Mouse (Mus musculus) heart, embryonic 10.5 days (tissue): ENCODE data around the gene Galntl6. TPM values are rescaled to one million over a fixed set of nuclear protein-coding genes. Genes with fewer than 3 reads are reported as not detected.
"Not testable (repeated sequence)": the region's sequence is repeated elsewhere in the genome, so short reads cannot be mapped to it uniquely, and the experiment has no call there.

Experiments
- DNase-seq: peaks from one replicate; pipeline ENCODE4 v3.0.0-alpha.2; 2017; ENCODE audit warnings: low spot score
- H3K27ac ChIP-seq: fragments of 300-500 bp; sonication (generic); 2 replicates; pipeline ENCODE4 v1.5.1; 2016; ENCODE audit warnings: mild to moderate bottlenecking
- H3K27me3 ChIP-seq: fragments of 300-500 bp; sonication (generic); 2 replicates; pipeline ENCODE4 v1.6.1; 2016; ENCODE audit warnings: mild to moderate bottlenecking; ENCODE audit not compliant: poor library complexity, insufficient read depth, severe bottlenecking
- H3K36me3 ChIP-seq: fragments of 300-500 bp; sonication (generic); 2 replicates; pipeline ENCODE4 v1.6.1; 2016; ENCODE audit warnings: mild to moderate bottlenecking, moderate library complexity
- H3K4me1 ChIP-seq: fragments of 300-500 bp; sonication (generic); 2 replicates; pipeline ENCODE4 v1.6.1; 2016; ENCODE audit warnings: mild to moderate bottlenecking
- H3K4me3 ChIP-seq: fragments of 300-500 bp; sonication (generic); 2 replicates; pipeline ENCODE4 v1.5.1; 2016; ENCODE audit warnings: mild to moderate bottlenecking, moderate library complexity
- H3K9me3 ChIP-seq: fragments of 300-500 bp; sonication (generic); 2 replicates; pipeline ENCODE4 v1.6.1; 2016; ENCODE audit warnings: mild to moderate bottlenecking, moderate library complexity
- WGBS: fragments of 180-500 bp; shearing (Covaris S2); methylation state at CpG from one replicate; pipeline ENCODE4 v1.1.7; 2016; 5-methylcytosine and 5-hydroxymethylcytosine counted together
- polyA plus RNA-seq: library from polyadenylated mRNA; unstranded; fragments of >200 nt; fragmentation: Nextera tagmentation; extraction: Ambion mirVana; gene quantifications from 2 replicates; pipeline ENCODE4 v1.2.1, GENCODE M21; 2016

The Galntl6 gene
- polyA plus RNA-seq, 1 experiment from 2014 or later = 0.54 TPM

DNA sequence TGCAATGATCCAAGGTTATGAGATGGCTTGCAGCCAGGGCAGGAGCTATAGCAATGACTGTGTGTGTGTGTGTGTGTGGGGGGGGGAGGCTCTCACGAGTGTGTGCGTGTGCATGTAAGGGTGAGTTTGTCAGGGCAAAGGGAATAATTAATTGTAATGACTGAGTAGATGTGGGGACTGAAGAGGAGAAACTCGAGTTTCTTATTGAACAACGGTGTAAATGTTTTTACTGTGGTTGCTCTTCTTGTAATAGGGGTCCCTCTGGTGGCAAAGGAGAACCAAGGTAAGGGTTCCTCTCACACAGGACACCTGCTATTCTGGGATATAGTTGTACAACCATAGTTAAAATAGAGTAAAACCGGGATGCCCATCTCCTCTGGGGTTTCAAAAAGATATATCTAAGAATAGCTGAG lies 1121.1 kb downstream of the Galntl6 start:
- no peak overlapping the region for H3K4me3 ChIP-seq
- peaks cover 12% of the 10 kb centered on the region; the same call in 1 of the 2 replicates for H3K27me3 ChIP-seq
- DNase-seq = no peak
- H3K27ac ChIP-seq = no peak overlapping the region
- no peaks in the 10 kb centered on the region for H3K36me3 ChIP-seq
- WGBS = 32% methylated on average over 5 of the region's 5 CpGs
- H3K4me1 ChIP-seq = 0 out of 2 replicates have a peak, but pooled peaks cover 6% of the 10 kb centered on the region
- no peaks in the 10 kb centered on the region for H3K9me3 ChIP-seq

DNA sequence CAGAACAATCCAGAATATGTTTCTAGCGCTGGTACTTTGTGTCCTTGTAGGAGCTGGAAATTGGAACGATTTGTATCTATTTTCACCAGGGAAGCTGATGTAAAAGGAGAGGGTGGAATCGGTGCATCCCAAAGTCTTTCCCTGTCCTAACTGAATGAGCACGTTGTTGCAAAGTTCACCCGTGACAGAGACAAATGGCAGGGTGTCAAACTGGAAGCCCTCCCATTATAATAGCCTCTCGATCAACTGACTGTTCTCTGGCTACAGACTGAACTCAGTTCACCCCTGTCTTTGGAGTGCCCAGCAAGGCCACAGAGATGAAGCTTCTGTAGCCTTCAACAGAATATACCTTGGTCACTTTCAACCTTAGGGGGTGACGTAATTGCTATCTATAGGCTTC lies 1132.9 kb downstream of the Galntl6 start:
- no peaks in the 10 kb centered on the region for H3K36me3 ChIP-seq
- WGBS = 65% methylated on average over 7 of the region's 7 CpGs
- H3K4me1 ChIP-seq = no peaks in the 10 kb centered on the region
- H3K27ac ChIP-seq = no peak overlapping the region
- H3K9me3 ChIP-seq = no peaks in the 10 kb centered on the region
- H3K4me3 ChIP-seq = no peak overlapping the region
- no peak for DNase-seq
- H3K27me3 ChIP-seq = no peaks in the 10 kb centered on the region

GRCm38 (mm10) chr8:57777988-57778721 lies 1134.3 kb downstream of the Galntl6 start:
- no peaks in the 10 kb centered on the region for H3K4me1 ChIP-seq
- H3K9me3 ChIP-seq = no peaks in the 10 kb centered on the region
- no peak for DNase-seq
- H3K27ac ChIP-seq = no peak overlapping the region
- 70% methylated on average over 7 of the region's 7 CpGs for WGBS
- H3K4me3 ChIP-seq = no peak overlapping the region
- no peaks in the 10 kb centered on the region for H3K36me3 ChIP-seq
- H3K27me3 ChIP-seq = no peaks in the 10 kb centered on the region

DNA sequence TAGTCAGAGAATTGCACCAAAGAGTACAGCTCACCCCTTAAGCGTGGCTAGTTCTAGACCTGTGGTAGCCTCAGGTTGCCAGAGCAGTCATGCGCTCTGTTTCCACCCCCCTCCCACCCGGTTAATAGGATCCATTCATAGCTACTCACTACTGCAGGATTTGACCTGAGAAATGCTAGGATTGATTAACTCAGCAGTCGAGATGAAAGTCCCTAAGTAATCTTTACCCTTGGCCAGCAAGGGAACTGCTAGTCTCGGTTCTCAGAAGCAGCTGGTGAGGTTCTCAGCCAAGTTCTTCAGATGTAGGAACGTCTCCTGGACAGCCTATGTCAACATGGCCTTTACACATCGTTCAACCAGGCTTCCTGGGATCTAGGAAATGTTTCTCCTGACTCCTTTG lies 1135.7 kb downstream of the Galntl6 start:
- H3K4me1 ChIP-seq = peaks cover 3% of the 10 kb centered on the region; the same call in 1 of the 2 replicates
- no peak overlapping the region for H3K27ac ChIP-seq
- H3K4me3 ChIP-seq = no peak overlapping the region
- WGBS = 54% methylated on average over 7 of the region's 7 CpGs
- H3K9me3 ChIP-seq = no peaks in the 10 kb centered on the region
- no peaks in the 10 kb centered on the region for H3K36me3 ChIP-seq
- H3K27me3 ChIP-seq = no peaks in the 10 kb centered on the region
- no peak for DNase-seq

- peaks cover 3% of the 10 kb centered on the region; the same call in 1 of the 2 replicates for H3K4me1 ChIP-seq
- no peaks in the 10 kb centered on the region for H3K9me3 ChIP-seq
- H3K27me3 ChIP-seq = no peaks in the 10 kb centered on the region
- no peak for DNase-seq
- 43% methylated on average over 12 of the region's 12 CpGs for WGBS
- no peak overlapping the region for H3K4me3 ChIP-seq
- no peak overlapping the region for H3K27ac ChIP-seq
- H3K36me3 ChIP-seq = no peaks in the 10 kb centered on the region
Observed at GRCm38 (mm10) chr8:57772732-57773265, 1139.6 kb downstream of the Galntl6 start.

DNA sequence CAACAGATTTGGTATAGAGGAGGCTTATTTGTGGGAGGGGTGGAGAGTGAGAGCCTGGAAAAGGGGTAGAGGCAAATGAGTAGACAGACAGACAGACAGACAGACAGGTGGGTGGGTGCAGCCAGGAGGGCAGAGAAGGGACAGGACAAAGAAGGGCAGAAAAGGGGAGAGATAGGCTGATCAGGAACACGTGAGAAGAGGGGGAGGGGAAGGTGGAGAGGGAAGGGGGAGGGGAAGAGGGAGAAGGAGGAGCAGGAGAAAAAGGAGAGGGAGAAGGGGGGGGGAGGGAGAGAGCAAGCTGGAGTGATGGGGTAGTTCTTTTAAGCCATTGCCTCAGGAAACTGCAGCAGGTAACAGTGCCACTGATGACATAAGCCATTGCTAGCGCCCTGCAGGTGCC lies 1144.9 kb downstream of the Galntl6 start:
- peaks cover 4% of the 10 kb centered on the region; the same call in 1 of the 2 replicates for H3K4me1 ChIP-seq
- no peak overlapping the region for H3K27ac ChIP-seq
- H3K36me3 ChIP-seq = no peaks in the 10 kb centered on the region
- 32% methylated on average over 2 of the region's 2 CpGs for WGBS
- no peaks in the 10 kb centered on the region for H3K27me3 ChIP-seq
- H3K4me3 ChIP-seq = no peak overlapping the region
- H3K9me3 ChIP-seq = no peaks in the 10 kb centered on the region
- DNase-seq = no peak

DNA sequence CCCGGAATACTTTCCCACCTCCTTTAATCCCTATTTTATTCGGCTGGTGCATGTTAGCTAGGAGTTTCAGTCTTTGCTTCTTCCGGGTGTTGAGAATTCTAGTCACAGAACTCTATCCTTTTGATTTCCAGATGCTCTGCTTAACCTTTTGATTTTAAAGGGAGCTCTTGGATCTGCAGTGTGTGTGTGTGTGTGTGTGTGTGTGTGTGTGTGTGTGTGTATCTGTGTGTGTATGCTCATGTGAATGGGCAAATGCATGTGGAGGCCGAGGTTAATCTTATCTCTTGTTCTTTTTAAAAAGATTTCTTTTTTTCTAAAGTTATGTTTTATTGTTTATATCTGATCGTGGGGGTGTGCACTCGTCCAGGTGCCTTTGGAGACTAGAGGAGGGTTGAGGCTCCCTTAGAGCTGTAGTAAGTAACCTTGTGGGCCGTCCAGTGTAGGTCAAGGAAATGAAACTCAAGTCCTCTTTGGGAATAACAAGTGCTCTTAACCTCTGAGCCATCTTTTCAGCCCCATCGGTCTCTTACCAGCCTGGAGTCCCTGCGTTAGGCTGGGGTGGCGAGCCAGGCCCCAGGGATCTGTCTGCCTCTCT lies 1145.9 kb downstream of the Galntl6 start:
- Histone ChIP-seq H3K4me3 (peak overlapping the region; percentile 27; the same call in 1 of the 2 replicates), H3K27ac (no peak overlapping the region), H3K9me3 (no peaks in the 10 kb centered on the region), H3K4me1 (peaks cover 4% of the 10 kb centered on the region; the same call in 1 of the 2 replicates), H3K36me3 (no peaks in the 10 kb centered on the region), H3K27me3 (no peaks in the 10 kb centered on the region)
- DNase-seq = no peak
- WGBS = 51% methylated on average over 10 of the region's 10 CpGs

DNA sequence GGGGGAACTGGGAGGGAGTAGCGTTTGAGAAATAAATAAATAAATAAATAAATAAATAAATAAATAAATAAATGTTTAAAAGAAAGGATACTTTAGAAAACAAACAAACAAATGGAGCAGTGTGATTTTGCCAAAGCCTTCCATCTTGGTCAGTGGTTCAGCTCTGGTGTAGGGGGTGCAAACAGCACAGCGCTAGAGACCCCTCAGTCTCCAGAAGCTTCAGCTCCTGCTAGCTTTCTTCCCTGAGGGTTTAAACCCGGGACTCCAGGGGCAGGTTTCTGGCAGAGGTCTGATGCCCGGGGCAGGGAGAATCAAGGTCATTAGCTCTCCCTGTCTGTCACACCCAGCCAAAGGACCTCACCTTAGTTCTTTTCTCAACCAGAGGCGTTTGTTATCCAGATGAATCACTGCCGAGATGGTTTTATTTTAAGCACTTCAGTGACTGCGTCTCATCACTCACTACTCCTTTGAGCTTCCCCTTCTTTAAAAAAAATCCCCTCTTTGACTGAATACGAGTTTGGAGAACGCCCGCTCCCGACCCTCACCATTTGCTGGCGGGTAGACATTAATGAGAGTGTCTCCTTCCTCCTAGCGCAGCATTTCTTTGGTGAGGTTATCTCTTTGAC lies 1146.6 kb downstream of the Galntl6 start:
- Histone ChIP-seq H3K27ac (no peak overlapping the region), H3K36me3 (no peaks in the 10 kb centered on the region), H3K27me3 (no peaks in the 10 kb centered on the region), H3K9me3 (no peaks in the 10 kb centered on the region), H3K4me3 (peak overlapping the region; percentile 27; the same call in 1 of the 2 replicates), H3K4me1 (peaks cover 4% of the 10 kb centered on the region; the same call in 1 of the 2 replicates)
- 12% methylated on average over 13 of the region's 13 CpGs for WGBS
- no peak for DNase-seq

DNA sequence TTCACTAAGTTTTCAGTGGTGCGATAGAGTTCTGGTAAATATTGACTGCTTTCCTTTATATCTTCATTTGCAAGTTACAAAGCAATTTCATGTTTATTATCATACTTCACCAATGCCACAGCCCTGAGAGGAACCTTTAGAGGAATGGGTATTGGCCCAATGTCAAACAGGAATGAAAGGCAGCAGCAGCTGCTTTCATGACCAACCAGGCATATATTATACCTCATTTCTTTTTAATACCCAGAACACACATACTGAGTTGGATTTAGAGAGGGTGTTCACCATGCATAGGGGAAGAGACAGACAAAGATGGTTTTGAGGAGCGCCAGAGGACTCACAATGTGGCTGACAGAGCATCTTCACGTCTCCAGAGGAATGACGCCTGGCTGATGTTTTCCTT lies 1147.2 kb downstream of the Galntl6 start:
- H3K27me3 ChIP-seq = no peaks in the 10 kb centered on the region
- H3K4me1 ChIP-seq = peaks cover 4% of the 10 kb centered on the region; the same call in 1 of the 2 replicates
- H3K9me3 ChIP-seq = no peaks in the 10 kb centered on the region
- DNase-seq = no peak
- no peak overlapping the region for H3K4me3 ChIP-seq
- H3K27ac ChIP-seq = no peak overlapping the region
- no peaks in the 10 kb centered on the region for H3K36me3 ChIP-seq
- 90% methylated on average over 4 of the region's 4 CpGs for WGBS

DNA sequence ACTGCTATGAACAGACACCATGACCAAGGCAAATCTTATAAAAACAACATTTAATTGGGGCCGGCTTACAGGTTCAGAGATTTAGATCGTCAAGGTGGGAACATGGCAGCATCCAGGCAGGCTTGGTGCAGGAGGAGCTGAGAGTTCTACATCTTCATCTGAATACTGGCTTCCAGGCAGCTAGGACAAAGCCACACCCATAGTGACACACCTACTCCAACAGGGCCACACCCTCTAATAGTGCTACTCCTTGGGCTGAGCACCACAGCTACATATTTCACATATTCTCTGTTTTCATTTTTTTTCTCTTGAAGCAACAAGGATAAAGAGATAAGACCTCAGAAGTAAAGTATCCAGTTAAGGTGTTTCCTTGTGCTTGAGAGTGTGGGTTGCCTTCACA lies 1149.8 kb downstream of the Galntl6 start:
- not testable (repeated sequence) for H3K4me3 ChIP-seq, H3K4me1 ChIP-seq, H3K9me3 ChIP-seq, H3K27me3 ChIP-seq, H3K27ac ChIP-seq, H3K36me3 ChIP-seq, DNase-seq
- WGBS = 65% methylated on average over 2 of the region's 2 CpGs

DNA sequence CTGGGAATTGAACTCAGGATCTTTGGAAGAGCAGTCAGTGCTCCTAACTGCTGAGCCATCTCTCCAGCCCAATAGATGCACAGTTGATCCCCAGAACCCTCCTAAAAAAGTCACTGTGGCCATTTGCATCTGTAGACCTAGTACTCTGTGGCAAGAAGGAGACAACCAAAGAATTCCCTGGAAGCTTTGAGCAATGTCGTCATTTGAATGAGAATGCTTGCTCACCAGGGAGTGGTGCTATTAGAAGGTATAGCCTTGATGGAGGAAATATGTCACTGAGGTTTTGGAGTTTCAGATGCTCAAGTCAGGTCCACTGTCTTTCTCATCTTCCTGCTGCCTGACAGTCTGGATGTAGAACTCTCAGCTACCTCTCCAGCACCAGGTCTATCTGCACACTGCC lies 1151.5 kb downstream of the Galntl6 start:
- 61% methylated on average over 1 of the region's 1 CpGs for WGBS

GRCm38 (mm10) chr8:57758857-57759256 lies 1153.6 kb downstream of the Galntl6 start:
- Histone ChIP-seq H3K27me3 (no peaks in the 10 kb centered on the region), H3K27ac (no peak overlapping the region), H3K4me3 (no peak overlapping the region), H3K4me1 (no peaks in the 10 kb centered on the region; the same call in 1 of the 2 replicates), H3K9me3 (no peaks in the 10 kb centered on the region), H3K36me3 (no peaks in the 10 kb centered on the region)
- DNase-seq = no peak

More for the DNA sequence above, 1151.5 kb downstream of the Galntl6 start:
- H3K36me3 ChIP-seq = no peaks in the 10 kb centered on the region
- no peaks in the 10 kb centered on the region for H3K27me3 ChIP-seq
- no peak overlapping the region for H3K27ac ChIP-seq
- no peaks in the 10 kb centered on the region for H3K9me3 ChIP-seq
- H3K4me3 ChIP-seq = no peak overlapping the region
- DNase-seq = no peak
- no peaks in the 10 kb centered on the region; the same call in 1 of the 2 replicates for H3K4me1 ChIP-seq

DNA sequence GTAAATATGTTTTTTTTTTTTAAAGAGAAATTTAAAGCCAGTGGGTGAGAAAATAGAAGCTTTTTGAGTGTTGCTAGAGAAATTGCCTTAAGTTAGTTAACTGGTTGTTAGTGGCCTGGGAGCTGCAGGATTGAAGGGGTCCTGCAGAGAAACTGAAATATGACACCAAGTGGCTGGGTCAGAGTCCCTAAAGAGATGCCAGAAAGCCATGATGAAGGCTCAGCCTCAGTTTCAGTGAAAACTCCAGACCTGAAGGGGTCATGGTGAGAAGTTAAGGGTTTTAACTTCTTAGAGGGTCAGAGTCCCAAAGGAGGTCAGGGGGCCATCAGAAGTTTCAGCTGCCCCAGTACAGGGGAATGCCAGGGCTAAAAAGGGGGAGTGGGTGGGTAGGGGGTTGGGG lies 1155.0 kb downstream of the Galntl6 start:
- no peak overlapping the region for H3K27ac ChIP-seq
- H3K27me3 ChIP-seq = no peaks in the 10 kb centered on the region
- no peaks in the 10 kb centered on the region for H3K9me3 ChIP-seq
- no peaks in the 10 kb centered on the region for H3K36me3 ChIP-seq
- no peaks in the 10 kb centered on the region; the same call in 1 of the 2 replicates for H3K4me1 ChIP-seq
- no peak for DNase-seq
- H3K4me3 ChIP-seq = no peak overlapping the region
